Mouse (Mus musculus): ENCODE data around the gene Olfr288. TPM values are rescaled to one million over a fixed set of nuclear protein-coding genes. Genes with fewer than 3 reads are reported as not detected.
A peak's percentile ranks its signal among the peaks of the same experiment; 100 is the strongest.

Olfr288 gene
- polyA plus RNA-seq, 1 experiment = not detected

- DNase-seq (ENCODE audit: low read depth) = peak; percentile 66
- TF ChIP-seq POLR2A (IDR thresholded peaks at IDR 0.05; ENCODE audit: borderline replicate concordance, extremely low read depth, insufficient read depth, insufficient read length, poor library complexity, severe bottlenecking) = no peak
- no peak for TF ChIP-seq CTCF (IDR thresholded peaks at IDR 0.05; ENCODE audit: borderline replicate concordance, extremely low read depth, insufficient read depth, insufficient read length)
Observed at GRCm38 (mm10) chr15:98166963-98167644, 28.2 kb downstream of the Olfr288 start, which contains the start of gene Ccdc184. Ccdc184 (plus strand) TSS chr15:98167158.

DNA sequence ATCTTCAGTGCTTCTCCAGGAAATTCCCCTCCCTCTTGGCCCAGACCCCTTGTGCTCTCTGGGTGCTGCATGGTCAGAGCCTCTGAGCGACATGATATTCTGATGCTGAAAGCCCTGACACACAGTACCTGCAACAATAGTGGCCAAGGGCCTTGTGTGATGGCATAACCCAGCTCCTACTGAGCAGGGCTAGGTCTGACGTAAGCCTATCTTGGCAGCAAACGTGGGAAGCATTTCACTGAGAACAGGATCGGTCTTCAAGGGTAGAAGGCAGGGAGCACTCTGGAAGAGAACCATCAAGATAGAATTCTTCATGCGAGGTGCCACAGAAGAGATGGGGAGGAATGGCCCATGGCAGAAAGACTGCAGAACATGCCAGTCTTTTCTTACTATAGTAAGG is 29.8 kb downstream of the Olfr288 start, which contains the start of gene Asb8:
TSS of gene Asb8 (minus strand) at position 101 of the 400 bp plus-strand sequence.
- DNase-seq (ENCODE audit: low read depth) = no peak
- TF ChIP-seq POLR2A (IDR thresholded peaks at IDR 0.05; ENCODE audit: borderline replicate concordance, extremely low read depth, insufficient read depth, insufficient read length, poor library complexity, severe bottlenecking) (no peak), CTCF (IDR thresholded peaks at IDR 0.05; ENCODE audit: borderline replicate concordance, extremely low read depth, insufficient read depth, insufficient read length) (no peak)

DNA sequence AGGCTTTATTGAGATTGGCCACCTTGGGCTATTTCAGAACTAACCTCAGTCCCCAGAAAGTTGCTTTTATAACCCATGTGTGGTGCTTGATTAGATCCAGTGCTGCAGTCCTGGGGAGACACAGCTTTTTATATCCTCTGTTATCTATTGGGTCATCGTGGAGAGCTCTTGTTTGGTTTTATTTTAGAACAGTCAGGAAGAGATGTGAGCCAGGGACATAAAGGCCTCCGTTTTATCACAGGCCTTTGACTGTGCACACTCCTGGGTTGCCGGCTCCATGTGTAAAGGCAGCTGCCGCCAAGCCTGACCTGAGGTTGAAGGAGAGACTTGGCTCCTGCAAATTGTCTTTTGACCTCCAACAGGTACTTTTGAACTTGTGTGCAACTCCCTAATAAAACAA is 32.8 kb downstream of the Olfr288 start:
- no peak for TF ChIP-seq POLR2A (IDR thresholded peaks at IDR 0.05; ENCODE audit: borderline replicate concordance, extremely low read depth, insufficient read depth, insufficient read length, poor library complexity, severe bottlenecking)
- TF ChIP-seq CTCF (IDR thresholded peaks at IDR 0.05; ENCODE audit: borderline replicate concordance, extremely low read depth, insufficient read depth, insufficient read length) = no peak
- DNase-seq (ENCODE audit: low read depth) = no peak

GRCm38 (mm10) chr15:98161026-98161805 is 34.1 kb downstream of the Olfr288 start:
- DNase-seq (ENCODE audit: low read depth) = no peak
- no peak for TF ChIP-seq CTCF (IDR thresholded peaks at IDR 0.05; ENCODE audit: borderline replicate concordance, extremely low read depth, insufficient read depth, insufficient read length)
- TF ChIP-seq POLR2A (IDR thresholded peaks at IDR 0.05; ENCODE audit: borderline replicate concordance, extremely low read depth, insufficient read depth, insufficient read length, poor library complexity, severe bottlenecking) = no peak

- DNase-seq (ENCODE audit: low read depth) = no peak
- TF ChIP-seq CTCF (IDR thresholded peaks at IDR 0.05; ENCODE audit: borderline replicate concordance, extremely low read depth, insufficient read depth, insufficient read length) = no peak
- TF ChIP-seq POLR2A (IDR thresholded peaks at IDR 0.05; ENCODE audit: borderline replicate concordance, extremely low read depth, insufficient read depth, insufficient read length, poor library complexity, severe bottlenecking) = no peak
Observed at GRCm38 (mm10) chr15:98157253-98157652, 38.1 kb downstream of the Olfr288 start.

- no peak for TF ChIP-seq POLR2A (IDR thresholded peaks at IDR 0.05; ENCODE audit: borderline replicate concordance, extremely low read depth, insufficient read depth, insufficient read length, poor library complexity, severe bottlenecking)
- no peak for TF ChIP-seq CTCF (IDR thresholded peaks at IDR 0.05; ENCODE audit: borderline replicate concordance, extremely low read depth, insufficient read depth, insufficient read length)
- DNase-seq (ENCODE audit: low read depth) = no peak
Observed at GRCm38 (mm10) chr15:98155944-98156343, 39.4 kb downstream of the Olfr288 start.

- no peak for TF ChIP-seq CTCF (IDR thresholded peaks at IDR 0.05; ENCODE audit: borderline replicate concordance, extremely low read depth, insufficient read depth, insufficient read length)
- TF ChIP-seq POLR2A (IDR thresholded peaks at IDR 0.05; ENCODE audit: borderline replicate concordance, extremely low read depth, insufficient read depth, insufficient read length, poor library complexity, severe bottlenecking) = no peak
- no peak for DNase-seq (ENCODE audit: low read depth)
Observed at GRCm38 (mm10) chr15:98155272-98155671, 40.1 kb downstream of the Olfr288 start.

DNA sequence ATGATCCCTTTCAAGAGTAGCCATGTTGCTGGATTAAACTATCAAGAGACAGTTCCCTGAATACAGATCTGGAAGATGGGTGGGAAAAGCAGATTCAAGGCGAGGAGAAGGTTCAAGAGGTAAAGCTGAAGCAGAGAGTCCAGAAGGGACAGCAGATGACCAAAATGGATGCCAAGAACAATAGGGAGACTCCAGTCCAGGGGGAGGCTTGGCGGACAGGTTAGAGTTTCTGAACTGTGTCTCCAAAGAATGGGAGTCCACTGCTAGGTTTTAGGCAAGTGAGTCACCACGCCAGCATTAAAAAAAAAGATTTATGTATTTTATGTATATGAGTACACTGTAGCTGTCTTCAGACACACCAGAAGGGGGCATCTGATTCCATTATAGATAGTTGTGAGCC is 40.7 kb downstream of the Olfr288 start:
- no peak for DNase-seq (ENCODE audit: low read depth)
- TF ChIP-seq CTCF (IDR thresholded peaks at IDR 0.05; ENCODE audit: borderline replicate concordance, extremely low read depth, insufficient read depth, insufficient read length) = no peak
- TF ChIP-seq POLR2A (IDR thresholded peaks at IDR 0.05; ENCODE audit: borderline replicate concordance, extremely low read depth, insufficient read depth, insufficient read length, poor library complexity, severe bottlenecking) = no peak

DNA sequence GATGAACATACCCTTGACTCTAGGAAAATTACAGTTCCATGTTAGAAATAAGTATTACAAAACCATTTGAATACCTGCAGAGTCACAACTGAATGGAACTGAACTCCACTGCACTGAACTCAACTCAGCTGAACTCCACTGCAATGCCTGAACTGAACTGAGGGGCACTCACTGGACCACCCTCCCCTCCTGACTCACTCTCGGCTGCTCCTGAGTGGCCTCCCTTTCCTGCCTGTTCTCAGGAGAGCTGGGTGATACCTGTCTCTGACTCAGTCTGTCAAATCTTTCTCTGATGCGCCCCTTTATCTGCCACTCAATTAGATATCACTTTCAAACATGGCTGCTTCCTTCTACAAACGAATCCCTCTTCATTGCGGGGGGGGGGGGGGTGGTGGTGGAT is 41.2 kb downstream of the Olfr288 start:
- no peak for TF ChIP-seq CTCF (IDR thresholded peaks at IDR 0.05; ENCODE audit: borderline replicate concordance, extremely low read depth, insufficient read depth, insufficient read length)
- no peak for TF ChIP-seq POLR2A (IDR thresholded peaks at IDR 0.05; ENCODE audit: borderline replicate concordance, extremely low read depth, insufficient read depth, insufficient read length, poor library complexity, severe bottlenecking)

DNA sequence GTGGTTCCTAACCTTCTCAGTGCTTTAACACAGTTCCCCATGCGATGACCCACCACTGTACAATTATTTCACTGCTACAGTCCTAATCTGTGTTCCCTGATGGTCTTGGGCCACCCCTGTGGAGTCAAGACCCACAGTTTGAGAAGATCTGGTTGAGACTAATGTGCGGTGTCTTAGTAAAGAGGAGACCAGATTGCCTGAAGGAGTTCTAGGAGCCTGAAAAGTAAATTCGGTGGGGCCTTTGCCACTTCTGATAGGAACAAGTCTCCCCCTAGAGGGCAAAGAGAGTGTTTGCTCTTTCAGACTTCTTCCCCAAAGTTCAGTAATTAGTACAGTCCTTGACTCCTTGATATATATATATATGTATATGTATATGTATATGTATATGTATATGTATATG is 41.7 kb downstream of the Olfr288 start:
- peak; percentile 74 for DNase-seq (ENCODE audit: low read depth)
- no peak for TF ChIP-seq POLR2A (IDR thresholded peaks at IDR 0.05; ENCODE audit: borderline replicate concordance, extremely low read depth, insufficient read depth, insufficient read length, poor library complexity, severe bottlenecking)
- peak; percentile 64 for TF ChIP-seq CTCF (IDR thresholded peaks at IDR 0.05; ENCODE audit: borderline replicate concordance, extremely low read depth, insufficient read depth, insufficient read length)

More for the DNA sequence above, 41.2 kb downstream of the Olfr288 start:
- DNase-seq (ENCODE audit: low read depth) = no peak

DNA sequence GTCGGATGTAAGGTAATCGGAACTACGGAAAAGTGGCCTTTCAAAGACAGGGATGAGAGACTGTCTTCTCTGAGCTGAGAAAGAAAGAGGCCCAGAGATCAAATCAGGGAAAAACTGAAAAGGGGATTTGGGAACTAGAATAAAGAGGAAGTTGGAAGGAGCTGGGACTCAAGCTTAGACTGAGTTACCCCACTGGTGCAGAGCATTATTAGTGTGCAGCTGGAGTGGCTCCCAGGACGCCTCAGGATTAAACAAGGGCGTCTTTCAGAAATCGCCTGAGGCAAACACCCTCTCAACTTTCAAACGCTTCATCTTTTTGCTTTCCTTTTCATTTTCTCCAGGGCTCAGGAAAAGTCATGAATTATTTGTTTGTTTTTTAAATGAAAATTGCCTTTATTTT is 42.4 kb downstream of the Olfr288 start:
- peak; percentile 26 for DNase-seq (ENCODE audit: low read depth)
- TF ChIP-seq CTCF (IDR thresholded peaks at IDR 0.05; ENCODE audit: borderline replicate concordance, extremely low read depth, insufficient read depth, insufficient read length) (no peak), POLR2A (IDR thresholded peaks at IDR 0.05; ENCODE audit: borderline replicate concordance, extremely low read depth, insufficient read depth, insufficient read length, poor library complexity, severe bottlenecking) (no peak)

Data from brain, embryonic 14.5 days (tissue).